Mouse (Mus musculus) kidney, postnatal 36 days (tissue): ENCODE measurements around the gene Apoe.

Experiments
- DNase-seq, 2 experiments: peaks; one replicate each; pipeline ENCODE4 v3.0.0; 2021 to 2022; ENCODE audit warnings: mixed read lengths in 2 of 2

Apoe gene

DNA sequence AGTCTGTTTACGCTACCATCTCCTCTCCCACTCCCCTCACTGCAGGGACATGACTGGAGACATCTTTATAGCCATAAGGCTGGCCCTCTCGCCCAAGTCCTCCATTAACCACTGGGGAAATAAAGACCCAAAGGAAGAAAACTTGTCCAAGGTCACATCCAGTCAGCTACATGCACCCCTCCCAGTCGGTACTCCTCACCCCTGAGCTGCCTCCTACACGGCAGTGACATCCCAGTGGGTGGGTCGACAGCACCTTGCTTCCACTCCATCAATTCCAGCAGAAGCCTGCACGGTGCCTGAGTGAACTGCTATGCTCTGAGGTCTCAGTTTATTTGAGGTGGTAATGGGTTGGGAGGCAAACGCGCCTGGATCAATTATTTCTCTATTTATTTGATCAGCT lies 35.0 kb downstream of the Apoe start:
- no peak for DNase-seq

DNA sequence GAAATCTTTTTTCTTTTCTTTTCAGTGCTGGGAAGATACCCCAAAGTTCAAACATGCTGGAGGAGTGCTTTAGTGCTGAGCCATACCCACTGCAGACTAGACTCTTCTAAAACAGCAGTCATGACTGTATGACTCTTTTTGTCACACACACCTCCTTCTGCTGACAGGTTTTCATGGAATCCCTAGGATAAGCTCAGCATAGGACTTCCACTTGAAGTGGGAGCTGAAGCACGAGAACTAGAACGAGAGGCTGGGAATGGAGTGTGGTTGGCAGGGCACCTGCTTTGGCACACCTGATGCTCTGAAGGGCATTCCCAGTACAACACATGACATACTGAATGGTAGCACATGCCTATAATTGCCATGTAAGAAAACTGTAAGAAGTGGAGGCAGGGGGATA lies 46.4 kb downstream of the Apoe start:
- DNase-seq: no peak

DNA sequence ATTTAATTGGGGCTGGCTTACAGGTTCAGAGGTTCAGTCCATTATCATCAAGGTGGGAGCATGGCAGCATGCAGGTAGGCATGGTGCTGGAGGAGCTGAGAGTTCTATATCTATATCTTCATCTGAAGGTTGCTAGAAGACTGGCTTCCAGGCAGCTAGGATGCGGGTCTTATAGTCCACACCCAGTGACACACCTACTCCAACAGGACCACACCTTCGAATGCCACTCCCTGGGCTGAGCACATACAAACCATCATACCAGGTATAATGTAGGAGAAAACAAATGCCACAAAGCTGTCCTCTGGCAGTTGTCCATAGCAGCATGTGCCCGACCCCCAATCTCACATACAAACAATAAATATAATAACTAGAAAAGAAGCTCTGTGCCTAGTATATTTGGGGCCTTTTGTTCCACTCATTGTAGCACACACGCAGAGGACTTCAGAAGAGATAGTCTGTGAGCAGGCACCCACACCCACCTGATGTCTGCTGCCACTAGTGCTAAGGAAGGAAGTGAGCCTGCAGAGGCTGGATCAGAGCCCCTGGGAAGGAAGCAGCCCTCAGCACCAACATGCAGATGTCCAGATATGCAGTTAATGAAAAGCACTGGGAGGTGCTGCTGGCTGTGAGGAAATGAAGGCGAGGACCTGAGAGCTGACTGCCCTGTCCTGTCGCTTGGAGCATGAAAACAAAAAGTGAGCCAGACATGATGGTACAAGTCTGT lies 47.8 kb downstream of the Apoe start:
- DNase-seq: peak; percentile 38 to 58
